17 mouse cellular contexts compared by ENCODE assay signal in the genomic region with DNA sequence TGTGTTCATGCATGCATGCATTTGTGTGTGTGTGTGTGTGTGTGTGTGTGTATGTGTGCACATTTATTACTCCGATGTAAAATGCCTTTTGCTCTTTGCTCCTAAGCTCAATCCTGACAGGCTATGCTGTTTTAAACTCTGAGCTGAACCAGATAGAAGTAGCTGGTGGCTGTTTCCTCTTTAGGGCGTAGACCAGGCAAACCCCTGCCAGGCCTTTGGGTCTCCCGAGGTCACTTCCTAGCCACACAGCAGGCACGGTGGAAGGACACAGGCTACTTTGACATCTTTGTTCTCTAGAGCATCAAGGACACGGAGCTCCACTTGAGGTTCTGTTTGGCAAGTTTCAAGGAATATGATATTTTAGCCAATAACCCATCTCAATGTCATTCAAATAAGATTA.
DNase-seq lines count a peak whose midpoint lies in the region; ATAC-seq lines count a peak whose summit lies in the region.
"Had no signal": no experiment of that assay in that cellular context is flagged by ENCODE, and none has a peak within 500 bp of the region (broad histone marks: within the 10 kb centered on the region; RNA-seq: fewer than 3 reads in every experiment).

No protein-coding gene starts in this region.

- no peak overlapping the region for H3K4me3 ChIP-seq in heart, embryonic 10.5 days
- H3K4me3 ChIP-seq: hindbrain, embryonic 15.5 days; limb, embryonic 15.5 days had no signal

- H3K27me3 ChIP-seq in heart, embryonic 10.5 days (ENCODE audit: insufficient read depth, poor library complexity, severe bottlenecking) = no peaks in the 10 kb centered on the region
- H3K27me3 ChIP-seq: hindbrain, embryonic 15.5 days; limb, embryonic 15.5 days had no signal

- peaks cover 21% of the 10 kb centered on the region for H3K4me1 ChIP-seq in heart, embryonic 10.5 days
- H3K4me1 ChIP-seq: hindbrain, embryonic 15.5 days had no signal

- H3K27ac ChIP-seq in heart, embryonic 10.5 days = no peak overlapping the region
- H3K27ac ChIP-seq: hindbrain, embryonic 15.5 days; limb, embryonic 15.5 days had no signal

- 58% methylated on average over 5 of the region's 5 CpGs for WGBS in heart, embryonic 10.5 days

- H3K9me3 ChIP-seq in heart, embryonic 10.5 days = no peaks in the 10 kb centered on the region
- H3K9me3 ChIP-seq: G1E; hindbrain, embryonic 15.5 days; limb, embryonic 15.5 days had no signal

- intact Hi-C loops in left cerebral cortex, postnatal 36 days (cut with DNase I) = no loop called here

- peak; percentile 93 for DNase-seq in heart, adult 11 months
- DNase-seq in heart, embryonic 10.5 days (ENCODE audit: low spot score) = no peak
- DNase-seq in lung, postnatal 10 days = peak; percentile 49
- no peak for DNase-seq in lung, postnatal 14 days
- peak; percentile 41 to 61 for DNase-seq in adrenal gland, postnatal 36 days
- DNase-seq in left cerebral cortex, adult 8-10 months (ENCODE audit: low spot score in 2 of 2) = no peak
- no peak for DNase-seq in left cerebral cortex, postnatal 36 days (ENCODE audit: low spot score in 2 of 2)
- DNase-seq: B cell, adult 2 months; cerebellum, postnatal 25 days; lung, embryonic 14.5 days; thymus, postnatal 25 days had no signal

- H3K36me3 ChIP-seq in heart, embryonic 10.5 days = no peaks in the 10 kb centered on the region
- H3K36me3 ChIP-seq: G1E; hindbrain, embryonic 15.5 days; limb, embryonic 15.5 days had no signal

- peak; percentile 55; the same call in 1 of the 2 replicates for ATAC-seq in megakaryocyte, adult 5-6 weeks (ENCODE audit: poor library complexity, severe bottlenecking)
- ATAC-seq: activated CD4-positive, CD25-positive, alpha-beta regulatory T cell, adult 4 months; forebrain, embryonic 14.5 days had no signal

Comparison
In these comparisons a context has a peak if more than half of its experiments do, and no peak if none do; other contexts are left out.
1. DNase-seq: peak in heart, adult 11 months (single experiment), lung, postnatal 10 days (single experiment) and adrenal gland, postnatal 36 days (2 of 2); none in heart, embryonic 10.5 days (single experiment), lung, postnatal 14 days (single experiment), left cerebral cortex, adult 8-10 months (0 of 2) and left cerebral cortex, postnatal 36 days (0 of 2).